Comparison of ENCODE assay signal across 26 mouse cellular contexts in the genomic region with DNA sequence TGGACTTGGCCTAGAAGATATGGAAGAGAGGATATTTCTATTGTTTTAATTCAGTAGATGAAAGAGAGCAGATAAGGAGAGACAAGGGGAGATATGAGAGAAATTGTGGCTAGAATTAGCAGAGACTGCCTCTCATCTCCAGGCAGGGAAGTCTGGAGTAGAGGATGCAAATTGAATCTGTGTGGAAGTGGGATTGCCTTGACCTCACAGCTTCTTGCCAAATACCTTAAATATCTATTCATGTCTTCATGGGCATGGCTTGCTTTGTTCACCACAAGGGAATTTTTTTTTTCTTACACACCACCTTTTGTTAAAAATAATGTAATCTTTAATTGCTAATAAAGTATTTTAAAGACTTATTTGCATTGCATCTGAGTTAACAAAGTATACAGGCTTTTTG.
"Had no signal": no experiment of that assay in that cellular context is flagged by ENCODE, and none has a peak within 500 bp of the region (broad histone marks: within the 10 kb centered on the region; RNA-seq: fewer than 3 reads in every experiment).

No protein-coding gene starts in this region.

- H3K9ac ChIP-seq: heart, embryonic 13.5 days; heart, embryonic 15.5 days; hindbrain, embryonic 13.5 days; intestine, embryonic 15.5 days; limb, embryonic 12.5 days; liver, embryonic 13.5 days; liver, embryonic 15.5 days had no signal

- H3K4me1 ChIP-seq: hindbrain, embryonic 13.5 days; intestine, embryonic 15.5 days; limb, embryonic 12.5 days; liver, embryonic 13.5 days; liver, embryonic 15.5 days had no signal

- H3K4me2 ChIP-seq: heart, embryonic 11.5 days; heart, embryonic 13.5 days; heart, embryonic 15.5 days; hindbrain, embryonic 13.5 days; intestine, embryonic 15.5 days; limb, embryonic 12.5 days; liver, embryonic 11.5 days; liver, embryonic 13.5 days; liver, embryonic 15.5 days had no signal

- DNase-seq: gastrocnemius, postnatal 10 days; gastrocnemius, postnatal 25 days; heart, adult 2 months; heart, postnatal 14 days; heart, postnatal 36 days; kidney, adult 18-20 months; kidney, adult 8-10 months; kidney, postnatal 10 days; kidney, postnatal 25 days; kidney, postnatal 4 days; liver; liver, embryonic 13.5 days had no signal

- H3K9me3 ChIP-seq: heart, embryonic 13.5 days; heart, embryonic 15.5 days; hindbrain, embryonic 13.5 days; intestine, embryonic 15.5 days; limb, embryonic 10.5 days; limb, embryonic 12.5 days; liver, embryonic 13.5 days; liver, embryonic 15.5 days had no signal

- H3K27ac ChIP-seq: heart, adult 2 months; heart, embryonic 13.5 days; heart, embryonic 15.5 days; hindbrain, embryonic 13.5 days; intestine, embryonic 15.5 days; layer of hippocampus, adult 2 months; left cerebral cortex, adult 2 months; limb, embryonic 10.5 days; limb, embryonic 12.5 days; liver, embryonic 13.5 days; liver, embryonic 15.5 days had no signal

- H3K36me3 ChIP-seq: heart, embryonic 13.5 days; heart, embryonic 15.5 days; hindbrain, embryonic 13.5 days; intestine, embryonic 15.5 days; limb, embryonic 10.5 days; limb, embryonic 12.5 days; liver, embryonic 13.5 days; liver, embryonic 15.5 days had no signal

- H3K27me3 ChIP-seq: heart, embryonic 13.5 days; heart, embryonic 15.5 days; hindbrain, embryonic 13.5 days; intestine, embryonic 15.5 days; limb, embryonic 12.5 days; liver, embryonic 13.5 days; liver, embryonic 15.5 days had no signal

- ATAC-seq: hindbrain, embryonic 16.5 days; inflammation-experienced regulatory T-cells, adult 6 months; intestine, embryonic 15.5 days; intestine, postnatal 0 days had no signal

- H3K4me3 ChIP-seq: heart, adult 2 months; heart, embryonic 13.5 days; heart, embryonic 15.5 days; hindbrain, embryonic 13.5 days; intestine, embryonic 15.5 days; layer of hippocampus, adult 2 months; left cerebral cortex, adult 2 months; limb, embryonic 10.5 days; limb, embryonic 12.5 days; liver, embryonic 13.5 days; liver, embryonic 15.5 days had no signal
